Mouse (Mus musculus): ENCODE data around the gene Taz. TPM values are rescaled to one million over a fixed set of nuclear protein-coding genes. Genes with fewer than 3 reads are reported as not detected.
A peak's percentile ranks its signal among the peaks of the same experiment; 100 is the strongest.

Gene Taz
- polyA plus RNA-seq, 1 experiment from 2014 or later: 68.8 TPM

DNA sequence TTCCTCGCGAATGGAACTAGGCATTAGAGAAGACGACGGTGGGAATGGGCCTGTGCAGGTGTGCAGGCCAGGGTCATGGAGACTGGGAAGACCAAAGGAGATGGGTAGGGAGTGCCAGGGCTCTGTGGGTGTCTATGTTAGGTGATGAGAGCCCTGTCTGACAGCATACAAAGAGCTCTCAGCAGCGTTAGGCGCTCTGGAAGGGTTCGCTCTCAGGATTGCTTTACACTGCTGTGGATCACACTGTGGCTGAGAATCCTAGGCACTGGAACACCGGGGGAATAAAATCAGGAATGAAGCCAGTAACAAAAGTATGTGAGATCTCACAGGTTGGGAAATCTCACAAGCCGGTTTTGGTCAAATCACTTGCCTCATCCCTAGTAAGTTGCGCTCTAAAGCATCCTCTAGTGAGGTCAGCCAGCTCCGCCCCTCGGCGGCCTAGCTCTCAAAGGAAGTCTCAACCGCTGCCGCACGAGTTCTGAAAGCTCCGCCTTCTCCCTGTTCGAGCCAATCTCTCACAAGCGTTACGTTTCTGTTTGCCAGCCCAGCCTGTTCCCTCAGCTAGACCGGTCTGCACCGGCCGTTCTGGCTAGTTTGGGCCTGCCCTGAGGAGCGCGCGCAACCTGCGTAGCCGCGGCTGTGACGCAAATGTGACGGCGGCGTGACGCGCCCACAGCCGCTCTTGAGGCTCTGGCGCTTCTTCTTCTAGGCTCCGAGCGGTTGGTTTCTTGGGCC lies 27.4 kb upstream of the Taz start, which contains the start of gene Emd:
Gene Emd, plus strand, starts transcription at position 535 of the 735 bp plus-strand sequence.
- H3K4me1 ChIP-seq: peaks cover 11% of the 10 kb centered on the region; the same call in 1 of the 2 replicates

DNA sequence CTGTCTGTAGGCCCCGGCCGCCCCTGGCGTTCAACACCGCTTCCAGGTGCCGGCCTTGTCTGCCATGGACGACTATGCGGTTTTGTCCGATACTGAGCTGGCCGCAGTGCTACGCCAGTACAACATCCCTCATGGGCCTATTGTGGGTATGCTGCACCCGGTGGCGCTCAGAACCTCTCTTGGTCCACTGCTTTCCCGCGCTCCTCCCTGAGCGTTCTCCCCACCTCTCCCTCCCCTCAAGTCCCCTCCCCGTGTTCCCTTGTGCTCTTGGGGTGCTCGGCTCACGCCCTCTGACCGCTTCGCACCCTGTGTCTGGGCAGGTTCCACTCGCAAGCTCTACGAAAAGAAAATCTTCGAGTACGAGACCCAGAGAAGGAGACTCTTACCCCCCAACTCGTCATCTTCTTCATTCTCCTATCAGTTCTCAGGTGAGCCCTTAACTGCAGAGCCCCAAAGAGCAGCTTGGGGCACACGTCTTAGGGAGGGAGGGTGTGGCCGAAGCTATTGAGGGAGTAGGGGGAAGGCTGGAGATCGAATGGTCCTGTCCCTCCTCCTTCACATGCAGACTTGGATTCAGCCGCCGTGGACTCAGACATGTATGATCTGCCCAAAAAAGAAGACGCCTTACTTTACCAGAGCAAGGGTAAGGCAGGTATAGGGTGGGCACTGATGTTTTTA lies 26.7 kb upstream of the Taz start:
- no peak for DNase-seq (ENCODE audit: low spot score)
- no peaks in the 10 kb centered on the region for H3K27me3 ChIP-seq (replicated peaks; ENCODE audit: low read depth, poor library complexity, severe bottlenecking)
- peaks cover 33% of the 10 kb centered on the region for H3K36me3 ChIP-seq (replicated peaks)
- peaks cover 7% of the 10 kb centered on the region; the same call in 1 of the 2 replicates for H3K4me1 ChIP-seq
- H3K27ac ChIP-seq (replicated peaks): peak overlapping the region; percentile 91
- H3K9me3 ChIP-seq: no peaks in the 10 kb centered on the region
- WGBS: 24% methylated on average over 31 of the region's 31 CpGs
- H3K4me3 ChIP-seq: peak overlapping the region; percentile 73

More for the DNA sequence above, 27.4 kb upstream of the Taz start, which contains the start of gene Emd:
- Histone ChIP-seq H3K27me3 (replicated peaks; ENCODE audit: low read depth, poor library complexity, severe bottlenecking) (no peaks in the 10 kb centered on the region), H3K4me3 (peak within 1 kb of the TSS; percentile 73), H3K9me3 (peaks cover 2% of the 10 kb centered on the region; the same call in 1 of the 2 replicates), H3K36me3 (replicated peaks) (peaks cover 29% of the 10 kb centered on the region), H3K27ac (replicated peaks) (peak within 1 kb of the TSS; percentile 91)
- peak; percentile 92 for DNase-seq (ENCODE audit: low spot score)
- 20% methylated on average over 39 of the region's 39 CpGs for WGBS

DNA sequence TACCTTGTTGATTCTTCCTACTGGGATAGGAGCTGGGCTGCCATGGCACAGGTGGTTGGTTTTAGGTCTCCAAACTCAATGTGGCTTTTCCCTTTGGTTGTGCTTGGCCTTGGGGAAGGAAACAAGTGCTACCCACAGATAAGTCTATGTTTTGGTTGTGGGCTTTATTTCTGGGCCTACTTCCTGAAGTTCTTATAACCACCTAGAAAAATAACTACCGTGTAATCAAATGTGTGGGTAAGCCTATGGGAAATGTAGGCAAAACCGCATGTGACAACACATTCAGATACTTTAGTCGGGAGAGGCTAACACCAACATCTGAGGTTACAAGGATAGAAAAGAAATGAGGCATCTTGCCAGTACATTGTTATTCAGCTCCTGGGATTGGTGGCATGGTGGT lies 24.0 kb upstream of the Taz start:
- H3K27ac ChIP-seq (replicated peaks): no peak overlapping the region
- H3K4me1 ChIP-seq: peaks cover 5% of the 10 kb centered on the region; the same call in 1 of the 2 replicates
- no peaks in the 10 kb centered on the region for H3K27me3 ChIP-seq (replicated peaks; ENCODE audit: low read depth, poor library complexity, severe bottlenecking)
- no peak for DNase-seq (ENCODE audit: low spot score)
- H3K9me3 ChIP-seq: no peaks in the 10 kb centered on the region
- peaks cover 39% of the 10 kb centered on the region for H3K36me3 ChIP-seq (replicated peaks)
- whole genome bisulfite sequencing: 92% methylated on average over 3 of the region's 3 CpGs
- no peak overlapping the region for H3K4me3 ChIP-seq

DNA sequence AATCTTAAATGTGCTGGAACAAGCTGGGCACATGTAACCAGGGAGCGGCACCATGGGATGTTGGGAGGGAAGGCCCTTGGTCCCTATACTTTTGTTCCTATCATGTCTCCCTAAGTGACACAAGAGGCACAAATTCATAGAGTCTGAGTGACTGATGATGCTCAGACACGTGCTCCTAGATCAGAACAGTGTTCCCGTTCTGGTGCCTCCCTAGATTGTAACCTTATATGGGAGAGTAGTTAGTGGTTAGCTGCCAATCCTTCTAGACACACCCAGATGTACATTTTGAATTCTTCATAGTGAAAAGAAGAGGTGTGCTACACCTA lies 12.0 kb upstream of the Taz start:
- H3K27me3 ChIP-seq (replicated peaks; ENCODE audit: low read depth, poor library complexity, severe bottlenecking): no peaks in the 10 kb centered on the region
- peak; percentile 23 for DNase-seq (ENCODE audit: low spot score)
- peak overlapping the region; percentile 92 for H3K27ac ChIP-seq (replicated peaks)
- H3K9me3 ChIP-seq: no peaks in the 10 kb centered on the region
- peak overlapping the region; percentile 68 for H3K4me3 ChIP-seq
- peaks cover 18% of the 10 kb centered on the region for H3K36me3 ChIP-seq (replicated peaks)
- no peaks in the 10 kb centered on the region; the same call in 1 of the 2 replicates for H3K4me1 ChIP-seq
- WGBS: 32% methylated on average over 3 of the region's 3 CpGs

DNA sequence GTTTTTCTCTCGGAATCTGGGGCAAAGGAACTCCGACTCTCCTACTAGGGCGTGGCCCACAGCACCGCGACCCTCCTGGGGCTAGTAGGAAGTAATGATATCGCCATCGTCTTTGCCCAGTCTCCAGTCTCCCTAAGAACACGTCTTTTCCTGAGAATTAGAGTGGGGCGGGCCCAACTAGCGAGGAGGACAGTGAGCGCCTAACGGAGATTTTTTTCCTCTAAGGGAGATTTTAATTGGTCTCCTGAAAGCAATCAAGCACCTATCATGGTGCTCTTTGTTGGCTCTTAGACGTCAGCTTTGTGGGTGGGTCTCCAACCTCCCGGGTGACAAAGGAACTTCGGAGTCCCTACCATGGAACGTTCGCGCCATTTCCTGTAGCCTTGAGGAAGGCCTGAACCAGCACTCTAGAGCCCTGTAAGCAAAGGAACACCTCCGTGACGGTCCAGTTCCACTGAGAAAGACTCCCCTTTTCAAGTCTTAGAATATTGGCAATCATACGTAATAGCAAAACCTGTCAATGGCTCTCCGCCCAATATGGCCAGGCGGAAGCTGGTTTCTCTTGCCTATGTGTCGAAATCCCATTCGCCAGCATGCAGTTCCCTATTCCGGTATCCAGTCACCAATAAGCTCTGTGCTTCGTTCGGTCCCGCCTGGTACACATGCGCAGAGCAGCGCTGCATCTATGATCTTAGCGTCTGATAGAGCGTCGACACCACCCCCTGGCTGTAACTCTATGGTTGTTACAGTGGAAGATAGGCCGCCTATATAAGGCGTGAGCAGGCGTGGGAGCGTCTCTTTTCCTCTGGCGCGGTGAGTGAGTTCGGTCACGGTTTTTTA lies 11.4 kb upstream of the Taz start, which contains the start of gene Rpl10:
Gene Rpl10, plus strand, starts transcription at position 751 of the 840 bp plus-strand sequence.
- Histone ChIP-seq H3K4me1 (no peaks in the 10 kb centered on the region; the same call in 1 of the 2 replicates), H3K4me3 (peak within 1 kb of the TSS; percentile 68), H3K27me3 (replicated peaks; ENCODE audit: low read depth, poor library complexity, severe bottlenecking) (no peaks in the 10 kb centered on the region), H3K9me3 (no peaks in the 10 kb centered on the region), H3K36me3 (replicated peaks) (peaks cover 18% of the 10 kb centered on the region), H3K27ac (replicated peaks) (peak within 1 kb of the TSS; percentile 92)
- peak; percentile 92 for DNase-seq (ENCODE audit: low spot score)
- 18% methylated on average over 42 of the region's 42 CpGs for WGBS

DNA sequence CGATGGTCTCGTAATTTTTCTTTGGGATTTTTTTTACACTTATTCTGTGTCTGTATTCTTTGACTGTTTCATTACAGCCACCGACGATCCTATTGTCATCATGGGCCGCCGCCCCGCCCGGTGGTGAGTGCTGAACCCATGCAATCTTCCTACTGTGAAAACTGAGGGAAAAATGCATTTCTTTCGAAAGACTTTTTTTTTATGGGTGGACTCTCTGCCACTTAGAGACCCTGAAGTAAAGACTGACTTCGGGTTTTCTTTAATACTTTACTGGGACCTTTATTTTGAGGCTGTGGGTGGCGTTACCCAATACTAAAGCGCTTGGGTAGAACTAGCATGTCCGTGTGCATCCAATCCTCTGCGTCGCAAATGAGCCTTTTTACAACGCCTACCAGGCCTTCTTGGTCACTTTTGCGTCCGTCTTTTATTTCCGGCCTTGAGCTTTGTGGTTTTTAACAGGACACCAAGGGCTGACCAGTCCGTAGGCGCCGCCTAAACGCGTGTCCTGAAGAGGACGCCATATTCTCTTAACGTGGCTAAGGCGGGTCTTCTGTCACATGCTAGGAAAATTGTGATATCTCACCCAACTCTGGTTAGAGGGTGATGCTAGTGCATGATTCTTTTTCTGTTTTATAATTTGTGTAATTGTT lies 10.7 kb upstream of the Taz start:
- 21% methylated on average over 27 of the region's 27 CpGs for WGBS
- Histone ChIP-seq H3K4me3 (peak overlapping the region; percentile 68), H3K27me3 (replicated peaks; ENCODE audit: low read depth, poor library complexity, severe bottlenecking) (no peaks in the 10 kb centered on the region), H3K27ac (replicated peaks) (peak overlapping the region; percentile 92), H3K36me3 (replicated peaks) (peaks cover 18% of the 10 kb centered on the region), H3K9me3 (no peaks in the 10 kb centered on the region), H3K4me1 (no peaks in the 10 kb centered on the region; the same call in 1 of the 2 replicates)
- DNase-seq (ENCODE audit: low spot score): peak; percentile 38

DNA sequence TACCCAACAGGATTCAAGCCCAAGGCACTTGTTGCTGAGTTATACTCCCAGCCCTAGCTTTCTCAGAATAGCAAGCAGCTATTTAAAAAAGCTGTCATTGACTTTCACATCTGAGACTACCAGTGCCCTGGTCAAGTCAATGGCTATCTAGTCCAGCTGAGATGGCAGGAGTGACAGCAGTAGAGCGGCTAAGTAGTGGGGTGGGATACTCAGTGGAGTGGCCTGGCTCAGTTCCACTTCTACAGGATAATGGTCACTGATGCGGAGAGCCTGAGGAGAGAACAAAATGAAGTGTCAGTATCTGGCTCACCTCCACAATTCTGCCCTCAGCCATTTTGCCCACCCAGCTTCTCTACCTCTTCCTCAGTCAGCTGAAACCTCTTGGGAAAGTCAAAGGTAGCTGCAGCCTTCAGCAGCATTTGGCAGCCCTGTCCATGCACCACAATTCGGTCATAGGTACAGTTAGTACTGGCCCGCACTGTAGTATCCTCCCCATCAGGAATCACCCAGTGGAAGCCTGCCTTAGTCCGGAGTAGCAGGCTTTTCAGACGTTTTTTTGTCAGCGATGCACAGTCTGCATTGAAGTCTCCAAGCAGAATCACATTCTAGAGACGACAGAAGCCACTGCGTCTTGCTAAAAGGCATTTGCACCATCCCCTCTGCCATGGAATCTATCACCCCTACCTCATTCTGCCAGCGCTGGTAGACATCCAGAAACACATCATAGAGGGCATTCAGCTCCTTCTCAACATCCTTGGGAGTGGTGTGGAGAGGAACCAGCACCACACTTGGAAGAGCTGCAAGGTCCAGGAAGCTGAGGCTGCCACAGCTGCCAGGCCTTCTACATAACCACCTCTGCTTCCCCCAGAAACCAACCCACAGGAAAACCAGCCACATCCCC lies 8.0 kb upstream of the Taz start:
- Histone ChIP-seq H3K27ac (replicated peaks) (no peak overlapping the region), H3K36me3 (replicated peaks) (peaks cover 18% of the 10 kb centered on the region), H3K9me3 (no peaks in the 10 kb centered on the region), H3K27me3 (replicated peaks; ENCODE audit: low read depth, poor library complexity, severe bottlenecking) (no peaks in the 10 kb centered on the region), H3K4me1 (no peaks in the 10 kb centered on the region; the same call in 1 of the 2 replicates), H3K4me3 (0 out of 2 replicates have a peak overlapping the region, but pooled peaks have one; percentile 2)
- peak; percentile 19 for DNase-seq (ENCODE audit: low spot score)
- WGBS: 35% methylated on average over 10 of the region's 10 CpGs

DNA sequence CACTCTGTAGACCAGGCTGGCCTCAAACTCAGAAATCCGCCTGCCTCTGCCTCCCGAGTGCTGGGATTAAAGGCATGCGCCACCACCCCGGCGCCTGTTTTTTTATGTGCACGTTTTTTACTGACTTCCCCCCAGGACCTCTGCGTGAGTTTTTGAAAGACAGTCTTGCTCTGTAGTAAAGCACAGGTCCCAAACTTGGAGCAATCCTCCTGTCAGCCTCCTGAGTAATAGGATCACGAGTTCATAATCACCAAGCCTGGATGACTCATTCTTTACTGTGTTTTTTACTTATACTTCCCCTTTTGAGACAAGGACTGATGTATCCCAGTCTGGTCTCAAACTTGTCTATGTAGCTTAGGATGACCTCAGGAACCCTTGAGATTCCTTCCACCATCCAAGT lies 3.8 kb upstream of the Taz start:
- H3K27ac ChIP-seq (replicated peaks): no peak overlapping the region
- no peak overlapping the region for H3K4me3 ChIP-seq
- no peak for DNase-seq (ENCODE audit: low spot score)
- no peaks in the 10 kb centered on the region; the same call in 1 of the 2 replicates for H3K27me3 ChIP-seq (replicated peaks; ENCODE audit: low read depth, poor library complexity, severe bottlenecking)
- H3K9me3 ChIP-seq: no peaks in the 10 kb centered on the region
- peaks cover 7% of the 10 kb centered on the region for H3K36me3 ChIP-seq (replicated peaks)
- peaks cover 8% of the 10 kb centered on the region for H3K4me1 ChIP-seq
- 76% methylated on average over 8 of the region's 8 CpGs for WGBS

DNA sequence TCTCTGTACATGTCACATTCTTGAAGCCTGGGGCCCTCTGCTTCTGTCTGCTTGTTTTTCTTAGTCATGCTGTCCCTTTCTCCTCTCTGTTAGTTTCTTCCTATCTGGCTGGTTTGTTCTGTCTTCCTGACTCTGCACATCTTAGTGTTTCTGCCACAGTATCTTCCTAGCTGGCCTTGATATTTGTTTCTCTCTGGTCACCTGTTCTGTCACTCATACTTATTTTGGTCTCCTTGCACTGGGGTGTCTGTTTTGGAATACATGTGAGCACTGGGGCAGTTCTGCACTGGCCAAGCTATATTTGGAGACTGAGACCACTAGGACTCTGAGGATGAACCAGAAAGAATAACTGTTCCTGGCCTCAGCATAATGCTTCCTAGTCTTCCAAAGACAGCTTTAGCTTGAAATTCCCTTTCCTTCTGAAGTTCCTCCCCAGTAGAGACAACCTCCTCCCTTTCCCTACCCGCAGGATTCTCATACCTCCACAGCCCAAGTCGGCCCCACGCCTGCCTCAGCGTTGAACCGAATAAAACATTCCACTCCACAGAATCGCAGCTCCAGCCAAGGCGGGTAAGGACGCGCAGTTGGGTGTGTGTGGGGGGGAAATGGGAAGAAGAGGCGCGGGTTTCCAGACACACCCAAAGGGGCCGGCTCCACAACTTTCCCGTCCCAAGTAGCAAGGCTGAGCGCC lies 526 bp upstream of the Taz start:
- H3K9me3 ChIP-seq: no peaks in the 10 kb centered on the region
- 13% methylated on average over 14 of the region's 14 CpGs for WGBS
- H3K4me3 ChIP-seq: peak overlapping the region; percentile 73
- no peaks in the 10 kb centered on the region; the same call in 1 of the 2 replicates for H3K27me3 ChIP-seq (replicated peaks; ENCODE audit: low read depth, poor library complexity, severe bottlenecking)
- DNase-seq (ENCODE audit: low spot score): no peak
- peaks cover 16% of the 10 kb centered on the region for H3K4me1 ChIP-seq
- peak overlapping the region; percentile 86 for H3K27ac ChIP-seq (replicated peaks)
- H3K36me3 ChIP-seq (replicated peaks): no peaks in the 10 kb centered on the region

DNA sequence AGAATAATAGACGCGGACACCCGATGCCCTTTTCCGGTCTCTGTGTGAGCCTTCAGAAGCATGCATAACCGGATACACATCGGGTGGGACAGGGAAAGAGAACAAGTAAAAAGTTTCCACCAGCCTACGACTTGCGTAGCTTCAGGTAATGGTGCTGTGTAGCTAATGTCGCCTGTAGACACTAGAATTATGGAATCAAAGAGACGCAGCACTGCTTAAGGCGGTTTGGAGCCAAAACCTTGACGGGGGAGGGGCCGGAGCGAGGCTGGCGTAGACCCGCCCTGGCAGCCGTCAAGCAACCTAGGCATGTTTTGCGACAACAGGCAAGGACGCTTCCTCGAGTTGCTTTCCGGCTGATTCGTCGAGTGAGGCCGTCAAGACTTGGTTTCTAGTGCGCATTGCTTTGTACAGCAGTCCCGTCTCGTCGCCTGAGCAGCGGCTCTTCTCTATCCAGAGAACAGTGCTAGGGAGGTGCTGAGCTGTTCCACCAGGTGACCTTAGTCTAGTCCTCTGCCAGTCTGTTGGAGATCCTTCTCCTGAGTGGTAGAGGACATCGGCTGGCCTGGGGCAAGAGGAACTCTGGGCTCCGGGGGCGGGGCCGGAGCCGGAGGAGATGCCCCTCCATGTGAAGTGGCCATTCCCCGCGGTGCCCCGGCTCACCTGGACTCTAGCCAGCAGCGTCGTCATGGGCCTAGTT lies 831 bp downstream of the Taz start:
- H3K4me3 ChIP-seq: peak overlapping the region; percentile 73
- H3K9me3 ChIP-seq: no peaks in the 10 kb centered on the region
- H3K27ac ChIP-seq (replicated peaks): peak overlapping the region; percentile 86
- 0 out of 2 replicates have a peak, but pooled peaks cover 3% of the 10 kb centered on the region for H3K36me3 ChIP-seq (replicated peaks)
- DNase-seq (ENCODE audit: low spot score): peak; percentile 86
- peaks cover 16% of the 10 kb centered on the region for H3K4me1 ChIP-seq
- H3K27me3 ChIP-seq (replicated peaks; ENCODE audit: low read depth, poor library complexity, severe bottlenecking): no peaks in the 10 kb centered on the region; the same call in 1 of the 2 replicates
- WGBS: 17% methylated on average over 39 of the region's 39 CpGs
